Mouse (Mus musculus) stomach, embryonic 14.5 days (tissue): Measurements from ENCODE around the gene Tnfrsf26. TPM values are rescaled to one million over a fixed set of nuclear protein-coding genes. Genes with fewer than 3 reads are reported as not detected.
A peak's percentile ranks its signal among the peaks of the same experiment; 100 is the strongest.
"Not testable (repeated sequence)": the region's sequence is repeated elsewhere in the genome, so short reads cannot be mapped to it uniquely, and the experiment has no call there.

Experiments
- ATAC-seq: fragments of 200-750 bp; cut with Nextera tagmentation; 2 replicates; pipeline ENCODE4 v1.8.0; 2017; ENCODE audit warnings: low read depth, moderate TSS enrichment; ENCODE audit not compliant: insufficient number of reproducible peaks, insufficient read depth, low FRiP score
- H3K27ac ChIP-seq: fragments of 300-500 bp; sonication (generic); 2 replicates; pipeline ENCODE4 v1.5.1; 2014; ENCODE audit warnings: mild to moderate bottlenecking, low read length, moderate library complexity, mixed read lengths
- H3K27me3 ChIP-seq: fragments of 300-500 bp; sonication (generic); 2 replicates; pipeline ENCODE4 v1.6.1; 2014; ENCODE audit warnings: low read length, control low read depth, mixed read lengths; ENCODE audit not compliant: control insufficient read depth, insufficient read depth
- H3K36me3 ChIP-seq: fragments of 300-500 bp; sonication (generic); 2 replicates; pipeline ENCODE4 v1.6.1; 2014; ENCODE audit warnings: mild to moderate bottlenecking, control low read depth, low read length, moderate library complexity, mixed read lengths; ENCODE audit not compliant: control insufficient read depth, insufficient read depth
- H3K4me1 ChIP-seq: fragments of 300-500 bp; sonication (generic); 2 replicates; pipeline ENCODE4 v1.6.1; 2014; ENCODE audit warnings: low read length, control low read depth, mixed read lengths; ENCODE audit not compliant: control insufficient read depth, insufficient read depth
- H3K4me2 ChIP-seq: fragments of 300-500 bp; sonication (generic); replicated peaks from 2 replicates; pipeline ENCODE4 v1.6.1; 2014; ENCODE audit warnings: low read depth, low read length, control low read depth
- H3K4me3 ChIP-seq: fragments of 300-500 bp; sonication (generic); 2 replicates; pipeline ENCODE4 v1.5.1; 2014; ENCODE audit warnings: low read depth, low read length, control low read depth
- H3K9ac ChIP-seq: fragments of 300-500 bp; sonication (generic); replicated peaks from 2 replicates; pipeline ENCODE4 v1.6.1; 2014; ENCODE audit warnings: low read depth, mild to moderate bottlenecking, control low read depth, low read length, moderate library complexity, mixed read lengths
- H3K9me3 ChIP-seq: fragments of 300-500 bp; sonication (generic); 2 replicates; pipeline ENCODE4 v1.6.1; 2016; ENCODE audit warnings: low read depth, low read length, control low read depth; ENCODE audit not compliant: control insufficient read depth
- WGBS: fragments of 180-500 bp; shearing (Covaris S2); extraction: QIAGEN DNeasy Blood & Tissue Kit; methylation state at CpG from one replicate; pipeline ENCODE4 v1.1.7; 2014; 5-methylcytosine and 5-hydroxymethylcytosine counted together
- polyA plus RNA-seq: library from polyadenylated mRNA; unstranded; fragments of >200 nt; fragmentation: Nextera tagmentation; extraction: Ambion mirVana; gene quantifications from 2 replicates; pipeline ENCODE4 v1.2.1, GENCODE M21; 2014

Tnfrsf26 gene
- polyA plus RNA-seq, result 0.17 TPM in 1 of 2 replicates, not detected in the other

DNA sequence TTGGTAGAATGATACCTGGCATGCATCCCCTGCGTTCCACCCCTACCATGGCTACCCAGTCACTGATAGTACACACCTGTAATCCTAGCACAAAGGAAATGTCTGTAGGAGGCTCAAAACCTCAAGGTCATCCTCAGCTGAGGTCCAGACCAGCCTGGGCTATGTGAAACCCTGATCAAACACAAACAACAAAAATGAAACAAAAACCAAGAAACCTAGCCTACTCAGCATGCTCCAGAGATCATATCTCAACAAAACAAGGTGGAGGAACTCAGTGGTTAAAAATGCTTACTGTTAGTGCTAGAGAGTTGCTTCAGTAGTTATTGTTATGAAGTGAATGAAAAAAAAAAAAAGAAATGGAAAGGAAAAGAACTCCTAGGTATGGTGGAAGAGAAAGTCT is at the start of gene Tnfrsf26:
Tnfrsf26 (minus strand) TSS at position 183 of the 400 bp plus-strand sequence.
- H3K4me3 ChIP-seq, result no peak within 1 kb of the TSS

GRCm38 (mm10) chr7:143666427-143667311 is 38.1 kb upstream of the Tnfrsf26 start:
- no peaks in the 10 kb centered on the region for H3K9me3 ChIP-seq
- H3K9ac ChIP-seq, result no peak overlapping the region
- no peak overlapping the region for H3K27ac ChIP-seq
- H3K36me3 ChIP-seq, result no peaks in the 10 kb centered on the region
- H3K4me3 ChIP-seq, result no peak overlapping the region
- H3K4me1 ChIP-seq, result no peaks in the 10 kb centered on the region
- H3K27me3 ChIP-seq, result no peaks in the 10 kb centered on the region
- no peak overlapping the region for H3K4me2 ChIP-seq
- no peak for ATAC-seq

More for the DNA sequence above, at the start of gene Tnfrsf26:
- no peak within 1 kb of the TSS for H3K27ac ChIP-seq
- no peak within 1 kb of the TSS for H3K4me2 ChIP-seq
- no peaks in the 10 kb centered on the region for H3K36me3 ChIP-seq
- no peak within 1 kb of the TSS for H3K9ac ChIP-seq
- no peaks in the 10 kb centered on the region for H3K4me1 ChIP-seq
- H3K9me3 ChIP-seq, result no peaks in the 10 kb centered on the region
- WGBS, result 92% methylated on average over 1 of the region's 1 CpGs
- ATAC-seq, result no peak
- no peaks in the 10 kb centered on the region for H3K27me3 ChIP-seq

DNA sequence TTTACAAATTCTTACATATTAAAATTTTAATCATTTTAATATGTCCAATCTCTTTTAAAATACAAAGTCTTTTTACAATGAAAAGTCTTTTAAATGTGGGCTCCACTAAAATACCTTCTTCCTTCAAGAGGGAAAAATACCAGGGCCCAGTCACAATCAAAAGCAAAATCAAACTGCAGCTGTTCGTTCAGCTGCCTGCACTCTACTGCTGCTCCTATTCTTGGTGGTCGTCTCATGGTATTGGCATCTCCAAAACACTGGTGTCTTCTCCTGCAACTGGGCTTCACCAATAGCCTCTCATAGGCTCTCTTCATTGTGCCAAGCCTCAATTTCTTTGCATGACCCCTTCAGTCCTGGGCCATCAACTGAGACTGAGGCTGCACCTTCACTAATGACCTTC is 34.9 kb upstream of the Tnfrsf26 start:
- H3K9me3 ChIP-seq, result no peaks in the 10 kb centered on the region
- H3K4me2 ChIP-seq, result no peak overlapping the region
- H3K27ac ChIP-seq, result no peak overlapping the region
- H3K9ac ChIP-seq, result no peak overlapping the region
- no peak overlapping the region for H3K4me3 ChIP-seq
- no peak for ATAC-seq
- H3K36me3 ChIP-seq, result no peaks in the 10 kb centered on the region
- no peaks in the 10 kb centered on the region for H3K27me3 ChIP-seq
- WGBS, result 83% methylated on average over 2 of the region's 2 CpGs
- no peaks in the 10 kb centered on the region for H3K4me1 ChIP-seq

GRCm38 (mm10) chr7:143660797-143661196 is 32.3 kb upstream of the Tnfrsf26 start:
- Histone ChIP-seq H3K27ac (no peak overlapping the region), H3K36me3 (no peaks in the 10 kb centered on the region), H3K4me3 (no peak overlapping the region), H3K9me3 (no peaks in the 10 kb centered on the region), H3K4me2 (no peak overlapping the region), H3K27me3 (no peaks in the 10 kb centered on the region), H3K4me1 (no peaks in the 10 kb centered on the region), H3K9ac (no peak overlapping the region)
- no peak for ATAC-seq

GRCm38 (mm10) chr7:143649769-143650346 is 21.3 kb upstream of the Tnfrsf26 start:
- not testable (repeated sequence) for H3K27me3 ChIP-seq, H3K4me1 ChIP-seq, H3K9me3 ChIP-seq, H3K9ac ChIP-seq, H3K36me3 ChIP-seq, H3K27ac ChIP-seq
- 60% methylated on average over 10 of the region's 10 CpGs for WGBS
- Histone ChIP-seq H3K4me3 (peak overlapping the region; percentile 49), H3K4me2 (peak overlapping the region; percentile 58)
- ATAC-seq, result peak; percentile 37; the same call in 1 of the 2 replicates

- no peak within 1 kb of the TSS; the same call in 1 of the 2 replicates for H3K9ac ChIP-seq
- no peaks in the 10 kb centered on the region for H3K36me3 ChIP-seq
- H3K27ac ChIP-seq, result no peak within 1 kb of the TSS
- ATAC-seq, result peak; percentile 92
- no peaks in the 10 kb centered on the region for H3K27me3 ChIP-seq
- H3K4me2 ChIP-seq, result peak within 1 kb of the TSS; percentile 58
- H3K9me3 ChIP-seq, result no peaks in the 10 kb centered on the region
- no peaks in the 10 kb centered on the region for H3K4me1 ChIP-seq
- WGBS, result 2% methylated on average over 38 of the region's 39 CpGs
- H3K4me3 ChIP-seq, result peak within 1 kb of the TSS; percentile 49
Measured at GRCm38 (mm10) chr7:143649034-143649768, 20.7 kb upstream of the Tnfrsf26 start, which contains the start of gene Tnfrsf22. Gene Tnfrsf22 (minus strand): TSS chr7:143649661.

DNA sequence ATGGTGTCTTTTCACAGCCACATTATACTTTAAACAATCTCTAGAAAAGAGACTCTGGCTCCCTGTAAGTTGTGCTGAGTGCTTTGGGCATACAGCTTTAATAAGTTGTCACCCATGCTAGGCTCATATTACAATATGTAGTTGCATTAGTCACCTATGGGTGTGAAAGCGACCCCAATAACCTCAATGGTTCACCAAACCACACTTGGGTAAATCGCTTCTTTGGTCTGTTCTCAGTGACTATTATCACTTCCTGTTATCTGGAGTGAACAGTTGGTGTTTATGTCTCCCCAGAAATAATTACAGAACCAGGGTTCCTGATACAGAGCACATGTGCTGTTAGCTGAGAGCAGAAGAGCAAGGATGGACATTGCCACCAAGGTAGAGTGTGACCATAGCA is 15.4 kb upstream of the Tnfrsf26 start:
- H3K27ac ChIP-seq, H3K27me3 ChIP-seq, H3K9ac ChIP-seq, H3K4me2 ChIP-seq, H3K4me3 ChIP-seq, H3K9me3 ChIP-seq, ATAC-seq, H3K4me1 ChIP-seq, H3K36me3 ChIP-seq: not testable (repeated sequence)
- WGBS, result 92% methylated on average over 2 of the region's 2 CpGs

- Histone ChIP-seq H3K4me3 (no peak overlapping the region), H3K9ac (no peak overlapping the region), H3K36me3 (no peaks in the 10 kb centered on the region), H3K4me1 (no peaks in the 10 kb centered on the region), H3K4me2 (no peak overlapping the region), H3K27me3 (no peaks in the 10 kb centered on the region), H3K9me3 (no peaks in the 10 kb centered on the region), H3K27ac (no peak overlapping the region)
- ATAC-seq, result no peak
- WGBS, result 91% methylated on average over 1 of the region's 1 CpGs
Measured at GRCm38 (mm10) chr7:143636674-143637073, 8.2 kb upstream of the Tnfrsf26 start.
